Mouse (Mus musculus): ENCODE measurements around the gene Lmbrd1.

DNA sequence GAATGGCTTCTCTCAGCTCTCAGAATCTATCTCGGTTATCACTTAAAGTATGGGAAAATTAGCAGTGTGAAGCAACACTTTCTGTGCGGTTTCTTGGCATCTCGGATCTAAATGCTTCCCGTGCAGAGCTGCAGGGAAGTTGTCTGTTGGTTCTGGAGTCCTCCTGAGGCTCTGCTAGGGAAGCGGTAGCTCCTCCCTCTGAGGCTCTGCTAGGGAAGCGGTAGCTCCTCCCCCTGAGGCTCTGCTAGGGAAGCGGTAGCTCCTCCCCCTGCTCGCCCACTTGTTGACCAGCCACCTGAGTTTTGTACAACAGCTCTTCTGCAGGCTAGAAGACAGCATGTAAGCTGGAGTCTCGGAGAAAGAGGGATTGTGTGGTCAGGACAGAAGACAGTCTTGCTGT lies 20.9 kb downstream of the Lmbrd1 start:
- no peak for TF ChIP-seq CTCF (IDR thresholded peaks at IDR 0.05; ENCODE audit: extremely low read depth, insufficient read depth, low read length)
- no peak for TF ChIP-seq POLR2A (IDR thresholded peaks at IDR 0.05; ENCODE audit: extremely low read depth, insufficient read depth, low read length)

Measured in cortical plate, adult 2 months (tissue).